Mouse (Mus musculus) kidney, adult 11 months (tissue): ENCODE data around the gene Cpeb3.

Experiments used
- DNase-seq: peaks from one replicate; pipeline ENCODE4 v3.0.0; 2022

Gene Cpeb3

GRCm38 (mm10) chr19:37078571-37078970, 129.8 kb downstream of the Cpeb3 start:
- peak; percentile 28 for DNase-seq

GRCm38 (mm10) chr19:37078064-37078463, 130.3 kb downstream of the Cpeb3 start:
- peak; percentile 95 for DNase-seq

GRCm38 (mm10) chr19:37077258-37077657, 131.1 kb downstream of the Cpeb3 start:
- DNase-seq = peak; percentile 54

GRCm38 (mm10) chr19:37076646-37077045, 131.8 kb downstream of the Cpeb3 start:
- DNase-seq = no peak

GRCm38 (mm10) chr19:37076116-37076515, 132.3 kb downstream of the Cpeb3 start:
- no peak for DNase-seq

GRCm38 (mm10) chr19:37075690-37076089, 132.7 kb downstream of the Cpeb3 start:
- DNase-seq = peak; percentile 44

- peak; percentile 87 for DNase-seq
Observed at GRCm38 (mm10) chr19:37074726-37075125, 133.7 kb downstream of the Cpeb3 start.

GRCm38 (mm10) chr19:37074276-37074675, 134.1 kb downstream of the Cpeb3 start:
- peak; percentile 64 for DNase-seq

GRCm38 (mm10) chr19:37072871-37073629, 135.4 kb downstream of the Cpeb3 start:
- DNase-seq = no peak

GRCm38 (mm10) chr19:37069243-37069642, 139.2 kb downstream of the Cpeb3 start:
- DNase-seq = no peak

- no peak for DNase-seq
Observed at GRCm38 (mm10) chr19:37060078-37060477, 148.3 kb downstream of the Cpeb3 start.

GRCm38 (mm10) chr19:37059623-37060022, 148.8 kb downstream of the Cpeb3 start:
- DNase-seq = peak; percentile 74

- no peak for DNase-seq
Observed at GRCm38 (mm10) chr19:37057161-37057905, 151.1 kb downstream of the Cpeb3 start.

GRCm38 (mm10) chr19:37055976-37056556, 152.3 kb downstream of the Cpeb3 start:
- no peak for DNase-seq

- peak; percentile 49 for DNase-seq
Observed at GRCm38 (mm10) chr19:37050643-37051345, 157.6 kb downstream of the Cpeb3 start.

- no peak for DNase-seq
Observed at GRCm38 (mm10) chr19:37048507-37048906, 159.9 kb downstream of the Cpeb3 start.

GRCm38 (mm10) chr19:37044431-37044830, 164.0 kb downstream of the Cpeb3 start:
- DNase-seq = no peak

GRCm38 (mm10) chr19:37040906-37041305, 167.5 kb downstream of the Cpeb3 start:
- DNase-seq = no peak

- no peak for DNase-seq
Observed at GRCm38 (mm10) chr19:37032364-37032763, 176.0 kb downstream of the Cpeb3 start.

- no peak for DNase-seq
Observed at GRCm38 (mm10) chr19:37031446-37031845, 177.0 kb downstream of the Cpeb3 start.

- DNase-seq = no peak
Observed at GRCm38 (mm10) chr19:37029771-37030170, 178.6 kb downstream of the Cpeb3 start.

- DNase-seq = no peak
Observed at GRCm38 (mm10) chr19:37026408-37026807, 182.0 kb downstream of the Cpeb3 start.

GRCm38 (mm10) chr19:37025839-37026319, 182.5 kb downstream of the Cpeb3 start:
- no peak for DNase-seq
